Mouse (Mus musculus): ENCODE data around the gene Lrrk1. TPM values are rescaled to one million over a fixed set of nuclear protein-coding genes. Genes with fewer than 3 reads are reported as not detected.
A peak's percentile ranks its signal among the peaks of the same experiment; 100 is the strongest.

Lrrk1 gene
- polyA plus RNA-seq, 1 experiment from 2014 or later = 17.2 TPM

DNA sequence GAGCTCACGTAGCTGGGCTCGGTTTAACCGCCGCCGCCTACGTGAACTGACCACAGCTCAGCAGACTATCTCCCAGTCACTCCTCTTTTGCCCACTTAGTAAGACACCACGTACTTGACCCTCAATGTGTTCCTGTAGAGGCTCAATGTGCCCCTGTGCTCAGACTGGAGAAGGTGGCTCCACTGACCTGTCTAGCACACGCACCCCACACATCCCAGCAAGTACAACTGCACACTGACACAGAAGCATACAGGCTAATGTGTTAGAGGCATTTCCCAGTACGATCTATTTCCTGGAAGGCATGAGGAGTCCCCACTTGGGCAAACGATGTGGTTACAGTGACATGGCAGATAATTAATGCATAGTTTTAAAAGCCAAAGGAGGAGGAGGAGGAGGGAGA lies 11.6 kb downstream of the Lrrk1 start:
- Histone ChIP-seq H3K9ac (no peak overlapping the region), H3K27ac (peak overlapping the region; percentile 61)
- WGBS = 79% methylated on average over 10 of the region's 10 CpGs

DNA sequence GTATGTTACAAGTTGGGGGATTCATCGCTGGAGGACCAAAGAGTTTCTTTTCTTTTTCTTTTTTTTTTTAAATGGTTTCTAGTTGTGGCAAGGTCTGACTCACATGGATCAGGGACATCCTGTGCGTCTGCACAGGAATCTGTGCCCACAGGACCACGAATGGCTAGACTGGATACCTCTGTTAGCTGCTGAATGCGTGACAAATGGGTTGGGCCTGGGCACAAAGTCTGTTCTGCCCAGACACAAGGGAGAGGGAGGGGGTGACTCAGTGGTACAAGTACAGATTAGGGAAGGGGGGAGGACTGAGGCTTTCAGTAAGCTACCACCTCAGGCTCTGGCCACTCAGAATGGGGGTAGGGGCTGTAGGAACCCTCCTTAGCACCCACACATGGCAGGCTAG lies 12.4 kb downstream of the Lrrk1 start:
- no peak overlapping the region for H3K4me2 ChIP-seq
- ATAC-seq (replicated peaks; ENCODE audit: low FRiP score) = no peak
- H3K9ac ChIP-seq = no peak overlapping the region
- H3K27ac ChIP-seq = peak overlapping the region; percentile 61; the same call in 1 of the 2 replicates
- H3K27me3 ChIP-seq = no peaks in the 10 kb centered on the region
- peaks cover 18% of the 10 kb centered on the region for H3K4me1 ChIP-seq
- peaks cover 12% of the 10 kb centered on the region for H3K36me3 ChIP-seq
- WGBS = 74% methylated on average over 4 of the region's 4 CpGs
- H3K9me3 ChIP-seq (replicated peaks) = no peaks in the 10 kb centered on the region
- H3K4me3 ChIP-seq (replicated peaks) = no peak overlapping the region

More for the DNA sequence above, 11.6 kb downstream of the Lrrk1 start:
- no peaks in the 10 kb centered on the region for H3K9me3 ChIP-seq (replicated peaks)
- peaks cover 17% of the 10 kb centered on the region for H3K36me3 ChIP-seq
- H3K4me2 ChIP-seq = 0 out of 2 replicates have a peak overlapping the region, but pooled peaks have one; percentile 12
- H3K4me1 ChIP-seq = peaks cover 12% of the 10 kb centered on the region; the same call in 1 of the 2 replicates
- H3K27me3 ChIP-seq = no peaks in the 10 kb centered on the region
- no peak overlapping the region for H3K4me3 ChIP-seq (replicated peaks)
- ATAC-seq (replicated peaks; ENCODE audit: low FRiP score) = no peak

DNA sequence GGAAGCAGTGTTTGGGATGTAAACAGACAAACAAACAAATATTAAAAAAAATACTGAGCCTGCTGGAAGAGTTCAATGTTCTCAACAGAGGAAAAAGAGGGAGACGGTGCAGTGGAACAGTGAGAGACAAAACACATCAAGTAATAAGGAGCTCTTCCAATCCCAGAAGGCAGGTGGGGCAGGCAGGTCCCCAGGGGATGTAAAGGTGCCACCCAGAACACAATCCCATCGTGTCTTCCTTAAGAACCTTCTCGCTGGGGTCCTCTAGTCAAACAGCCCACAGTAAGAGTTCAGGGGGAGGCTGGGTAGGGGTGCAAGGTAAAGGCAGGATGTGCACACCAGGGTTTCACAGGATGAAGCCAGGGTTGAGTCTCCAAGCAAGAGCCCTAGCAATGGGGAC lies 14.8 kb downstream of the Lrrk1 start:
- H3K36me3 ChIP-seq = no peaks in the 10 kb centered on the region
- WGBS = 91% methylated on average over 3 of the region's 3 CpGs
- peaks cover 31% of the 10 kb centered on the region for H3K4me1 ChIP-seq
- no peak overlapping the region for H3K4me3 ChIP-seq (replicated peaks)
- H3K4me2 ChIP-seq = no peak overlapping the region
- ATAC-seq (replicated peaks; ENCODE audit: low FRiP score) = no peak
- H3K9ac ChIP-seq = no peak overlapping the region
- H3K9me3 ChIP-seq (replicated peaks) = no peaks in the 10 kb centered on the region
- H3K27me3 ChIP-seq = no peaks in the 10 kb centered on the region
- no peak overlapping the region for H3K27ac ChIP-seq

DNA sequence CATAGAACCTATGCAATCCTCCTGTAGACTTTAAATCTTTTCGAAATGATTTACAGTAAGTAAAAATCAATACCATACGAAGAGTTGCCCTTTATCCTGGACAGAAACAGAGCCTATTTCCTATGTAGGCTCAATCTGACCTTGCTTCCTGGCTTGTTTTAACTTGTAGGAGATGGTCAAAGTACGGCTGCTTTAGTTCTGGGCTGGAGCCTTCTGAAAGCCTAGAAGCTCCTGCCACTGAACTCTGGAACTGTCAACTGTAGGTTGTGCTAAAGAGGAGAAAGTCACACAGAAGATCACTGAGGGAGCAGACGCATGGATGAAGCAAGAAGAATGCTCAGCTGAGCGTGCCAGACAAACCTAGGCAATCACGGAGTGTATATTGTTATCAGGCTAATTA lies 17.2 kb downstream of the Lrrk1 start:
- no peak overlapping the region for H3K9ac ChIP-seq
- H3K27ac ChIP-seq = no peak overlapping the region
- no peak overlapping the region for H3K4me2 ChIP-seq
- no peaks in the 10 kb centered on the region for H3K36me3 ChIP-seq
- no peaks in the 10 kb centered on the region for H3K27me3 ChIP-seq
- no peaks in the 10 kb centered on the region for H3K9me3 ChIP-seq (replicated peaks)
- peaks cover 21% of the 10 kb centered on the region for H3K4me1 ChIP-seq
- 76% methylated on average over 6 of the region's 6 CpGs for WGBS
- H3K4me3 ChIP-seq (replicated peaks) = no peak overlapping the region
- no peak for ATAC-seq (replicated peaks; ENCODE audit: low FRiP score)

DNA sequence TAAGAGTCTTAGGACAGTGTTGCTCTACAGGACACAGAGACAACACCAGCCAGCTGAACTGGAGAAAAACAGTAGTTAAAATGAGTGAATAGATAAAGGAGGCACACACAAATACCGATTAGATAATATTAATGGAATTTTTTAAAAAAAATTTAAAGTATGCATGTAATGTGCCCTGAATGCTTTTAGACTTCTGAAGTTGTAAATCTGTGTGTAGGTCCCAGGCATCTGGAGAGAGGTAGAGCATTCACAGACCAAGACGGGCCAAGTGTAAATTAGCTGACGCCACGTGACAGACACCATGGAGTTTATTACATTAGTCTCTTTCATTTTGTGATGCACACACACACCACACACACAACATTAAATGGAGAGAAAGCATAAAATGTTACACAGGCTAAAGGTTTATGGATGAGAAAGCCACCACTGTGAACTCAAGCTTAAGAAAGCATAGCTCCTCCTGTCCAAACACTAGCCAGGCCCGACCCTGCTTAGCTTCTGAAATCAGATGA lies 18.2 kb downstream of the Lrrk1 start:
- no peak overlapping the region for H3K9ac ChIP-seq
- peaks cover 22% of the 10 kb centered on the region for H3K4me1 ChIP-seq
- no peak overlapping the region for H3K4me3 ChIP-seq (replicated peaks)
- ATAC-seq (replicated peaks; ENCODE audit: low FRiP score) = no peak
- H3K4me2 ChIP-seq = no peak overlapping the region
- no peaks in the 10 kb centered on the region for H3K27me3 ChIP-seq
- WGBS = 42% methylated on average over 5 of the region's 5 CpGs
- H3K9me3 ChIP-seq (replicated peaks) = no peaks in the 10 kb centered on the region
- H3K27ac ChIP-seq = peak overlapping the region; percentile 78
- H3K36me3 ChIP-seq = no peaks in the 10 kb centered on the region

DNA sequence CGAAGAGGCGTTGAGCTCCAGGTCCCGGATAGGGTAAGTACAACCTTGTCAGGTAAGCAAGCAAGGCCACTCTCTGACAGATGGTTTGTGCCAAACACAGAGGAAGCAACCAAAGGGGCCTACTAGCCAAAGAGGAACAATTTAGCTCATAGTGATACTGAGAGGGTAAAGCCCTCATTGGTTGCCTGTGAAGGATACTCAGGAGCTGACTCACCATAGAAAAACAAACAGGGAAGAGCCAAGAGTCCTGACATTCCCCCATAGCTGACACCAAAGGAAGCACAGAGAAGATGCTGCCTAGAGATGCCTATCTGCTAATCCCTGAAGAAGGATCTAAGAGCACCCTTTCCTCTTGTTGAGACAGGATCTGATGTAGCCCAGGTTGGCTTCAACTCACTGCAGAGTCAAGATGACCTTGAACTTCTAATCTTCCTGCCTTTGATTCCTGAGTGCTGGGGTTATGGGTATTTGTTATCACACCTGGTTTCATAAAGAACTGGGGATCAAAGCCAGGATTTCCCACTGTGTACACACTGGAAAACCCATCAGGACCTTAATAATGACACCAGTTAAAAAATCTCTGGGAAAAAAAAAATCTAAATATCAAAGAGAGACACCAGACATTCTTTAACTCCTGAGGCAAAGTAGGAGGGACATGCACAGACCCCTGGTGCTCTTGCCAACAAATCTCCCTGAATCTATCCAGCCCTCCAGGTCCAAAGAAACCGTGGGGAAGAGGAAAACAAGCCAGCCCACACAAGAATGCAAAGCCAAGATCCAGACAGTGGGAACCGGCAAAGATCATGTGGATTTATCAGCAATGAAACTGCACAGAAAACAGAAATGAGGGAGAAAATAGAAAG lies 18.8 kb downstream of the Lrrk1 start:
- ATAC-seq (replicated peaks; ENCODE audit: low FRiP score) = no peak
- H3K4me2 ChIP-seq = no peak overlapping the region
- peak overlapping the region; percentile 78 for H3K27ac ChIP-seq
- WGBS = 64% methylated on average over 5 of the region's 5 CpGs
- H3K4me1 ChIP-seq = peaks cover 22% of the 10 kb centered on the region
- H3K27me3 ChIP-seq = no peaks in the 10 kb centered on the region
- no peak overlapping the region for H3K4me3 ChIP-seq (replicated peaks)
- no peak overlapping the region for H3K9ac ChIP-seq
- H3K36me3 ChIP-seq = no peaks in the 10 kb centered on the region
- H3K9me3 ChIP-seq (replicated peaks) = no peaks in the 10 kb centered on the region

DNA sequence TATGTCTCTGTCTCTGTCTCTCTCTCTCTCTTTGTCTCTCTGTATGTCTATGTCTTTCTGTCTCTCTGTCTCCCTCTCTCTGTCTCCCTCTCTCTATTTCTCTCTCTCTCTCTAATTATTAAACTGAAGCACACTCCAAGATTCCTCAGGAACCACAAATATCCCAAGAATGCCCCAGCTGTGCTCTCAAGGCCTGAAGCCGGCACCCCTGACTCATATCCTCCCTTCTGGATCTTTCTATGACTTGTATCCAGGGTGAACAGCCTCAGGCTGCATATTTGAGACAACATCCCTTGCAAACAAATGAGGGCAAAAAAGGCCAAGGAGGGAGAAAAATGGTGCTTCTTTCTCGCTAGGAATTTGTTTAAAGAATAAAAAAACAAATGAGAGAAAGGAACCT lies 22.2 kb downstream of the Lrrk1 start, which contains the start of gene Gm10974:
Gene Gm10974 (plus strand): TSS at position 2 of the 400 bp plus-strand sequence.
- H3K9me3 ChIP-seq (replicated peaks) = peaks cover 6% of the 10 kb centered on the region; the same call in 1 of the 2 replicates
- no peak within 1 kb of the TSS for H3K9ac ChIP-seq
- H3K36me3 ChIP-seq = no peaks in the 10 kb centered on the region
- H3K4me3 ChIP-seq (replicated peaks) = no peak within 1 kb of the TSS
- peaks cover 16% of the 10 kb centered on the region for H3K4me1 ChIP-seq
- H3K27ac ChIP-seq = 0 out of 2 replicates have a peak within 1 kb of the TSS, but pooled peaks have one; percentile 14
- no peak for ATAC-seq (replicated peaks; ENCODE audit: low FRiP score)
- WGBS = 37% methylated on average over 2 of the region's 2 CpGs
- H3K4me2 ChIP-seq = no peak within 1 kb of the TSS
- H3K27me3 ChIP-seq = no peaks in the 10 kb centered on the region

DNA sequence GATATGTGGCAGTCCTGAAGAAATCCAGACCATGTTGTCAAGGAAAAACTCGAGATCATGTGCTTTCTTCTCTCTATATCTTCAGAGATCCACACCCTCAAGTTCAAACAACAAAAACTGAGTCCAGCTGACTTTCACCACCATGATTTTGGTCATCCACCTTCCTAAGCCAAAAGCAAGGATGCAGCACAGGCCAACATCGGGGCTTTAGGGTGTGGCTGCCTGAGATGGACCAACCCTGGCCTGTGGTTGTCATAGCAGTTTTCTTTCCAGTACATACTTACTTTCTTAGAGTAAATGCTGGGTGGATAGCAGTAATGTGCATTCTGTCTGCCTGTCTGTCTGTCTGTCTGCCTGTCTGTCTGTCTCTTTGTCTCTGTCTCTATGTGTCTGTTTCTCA lies 22.7 kb downstream of the Lrrk1 start:
- Histone ChIP-seq H3K36me3 (peaks cover 3% of the 10 kb centered on the region), H3K4me3 (replicated peaks) (no peak overlapping the region), H3K4me1 (peaks cover 16% of the 10 kb centered on the region), H3K9me3 (replicated peaks) (peaks cover 6% of the 10 kb centered on the region; the same call in 1 of the 2 replicates), H3K27ac (0 out of 2 replicates have a peak overlapping the region, but pooled peaks have one; percentile 14), H3K9ac (no peak overlapping the region), H3K4me2 (no peak overlapping the region), H3K27me3 (no peaks in the 10 kb centered on the region)
- ATAC-seq (replicated peaks; ENCODE audit: low FRiP score) = no peak
- whole genome bisulfite sequencing = 75% methylated on average over 2 of the region's 2 CpGs

DNA sequence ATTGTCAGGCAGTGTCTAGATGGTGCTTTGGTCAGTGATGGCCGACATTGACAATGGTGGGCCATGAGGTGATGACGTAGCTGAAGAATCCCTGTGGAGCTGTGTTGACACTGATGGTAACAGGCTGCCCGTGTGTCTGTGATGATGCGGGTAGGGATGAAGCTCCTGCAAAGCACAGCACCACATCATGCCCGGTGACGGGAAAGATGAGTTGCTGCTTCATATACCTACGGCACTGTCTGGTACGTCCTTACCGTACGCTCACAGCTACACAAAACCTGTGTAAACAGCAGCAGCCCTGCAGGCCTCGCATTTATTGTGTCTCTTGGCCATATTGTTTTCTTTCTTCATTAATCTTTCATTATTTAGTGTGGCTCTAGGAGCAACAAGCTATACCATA lies 23.7 kb downstream of the Lrrk1 start:
- 96% methylated on average over 11 of the region's 11 CpGs for WGBS
- Histone ChIP-seq H3K36me3 (peaks cover 12% of the 10 kb centered on the region), H3K27me3 (no peaks in the 10 kb centered on the region), H3K9me3 (replicated peaks) (peaks cover 6% of the 10 kb centered on the region; the same call in 1 of the 2 replicates), H3K4me1 (peaks cover 9% of the 10 kb centered on the region), H3K4me3 (replicated peaks) (no peak overlapping the region), H3K4me2 (no peak overlapping the region), H3K27ac (no peak overlapping the region), H3K9ac (no peak overlapping the region)
- no peak for ATAC-seq (replicated peaks; ENCODE audit: low FRiP score)

DNA sequence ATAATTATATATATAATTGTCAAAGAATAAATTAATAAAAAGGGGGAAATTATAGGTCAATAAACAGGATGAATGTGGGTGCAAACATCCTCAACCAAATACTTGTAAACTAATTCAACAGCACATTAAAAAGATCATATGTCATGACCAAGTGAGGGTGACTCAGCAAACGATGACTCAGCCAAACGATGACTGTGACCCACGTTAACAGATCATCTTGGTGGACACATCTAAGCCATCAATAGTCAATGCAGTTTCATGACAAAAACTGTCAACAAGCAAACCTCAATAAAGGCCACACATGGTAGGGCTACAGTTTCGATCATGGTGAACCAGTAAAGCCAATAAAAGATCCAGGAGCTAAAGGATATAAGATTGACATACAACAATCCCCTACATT lies 29.1 kb downstream of the Lrrk1 start:
- peaks cover 6% of the 10 kb centered on the region; the same call in 1 of the 2 replicates for H3K9me3 ChIP-seq (replicated peaks)
- no peak overlapping the region for H3K4me3 ChIP-seq (replicated peaks)
- 83% methylated on average over 4 of the region's 4 CpGs for WGBS
- peaks cover 13% of the 10 kb centered on the region for H3K36me3 ChIP-seq
- no peak overlapping the region for H3K9ac ChIP-seq
- peaks cover 5% of the 10 kb centered on the region; the same call in 1 of the 2 replicates for H3K4me1 ChIP-seq
- no peak for ATAC-seq (replicated peaks; ENCODE audit: low FRiP score)
- H3K27me3 ChIP-seq = no peaks in the 10 kb centered on the region
- H3K4me2 ChIP-seq = no peak overlapping the region
- H3K27ac ChIP-seq = no peak overlapping the region

DNA sequence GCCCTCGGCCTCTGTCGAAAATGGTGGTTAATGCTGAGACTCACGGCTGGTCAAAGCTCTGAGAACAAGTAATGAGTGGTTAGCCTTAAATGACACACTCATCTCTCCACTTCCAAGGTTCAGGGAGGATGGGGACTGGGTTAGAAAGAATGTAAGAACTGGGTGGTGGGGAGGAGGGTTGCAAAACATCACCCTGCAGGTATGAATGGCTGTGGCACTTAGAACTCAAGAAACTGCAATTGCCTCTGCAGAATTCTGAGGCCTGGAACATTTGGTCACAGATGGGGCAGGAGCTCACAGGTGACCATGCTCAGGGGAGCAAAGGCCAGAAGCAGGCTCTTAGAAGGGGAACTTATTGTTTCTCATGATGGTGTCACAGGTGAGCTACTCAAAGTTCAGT lies 29.7 kb downstream of the Lrrk1 start:
- Histone ChIP-seq H3K9ac (no peak overlapping the region), H3K27ac (no peak overlapping the region), H3K4me3 (replicated peaks) (no peak overlapping the region), H3K9me3 (replicated peaks) (peaks cover 6% of the 10 kb centered on the region; the same call in 1 of the 2 replicates), H3K27me3 (no peaks in the 10 kb centered on the region), H3K4me1 (peaks cover 5% of the 10 kb centered on the region; the same call in 1 of the 2 replicates), H3K4me2 (no peak overlapping the region), H3K36me3 (peaks cover 13% of the 10 kb centered on the region)
- WGBS = 93% methylated on average over 3 of the region's 3 CpGs
- no peak for ATAC-seq (replicated peaks; ENCODE audit: low FRiP score)

DNA sequence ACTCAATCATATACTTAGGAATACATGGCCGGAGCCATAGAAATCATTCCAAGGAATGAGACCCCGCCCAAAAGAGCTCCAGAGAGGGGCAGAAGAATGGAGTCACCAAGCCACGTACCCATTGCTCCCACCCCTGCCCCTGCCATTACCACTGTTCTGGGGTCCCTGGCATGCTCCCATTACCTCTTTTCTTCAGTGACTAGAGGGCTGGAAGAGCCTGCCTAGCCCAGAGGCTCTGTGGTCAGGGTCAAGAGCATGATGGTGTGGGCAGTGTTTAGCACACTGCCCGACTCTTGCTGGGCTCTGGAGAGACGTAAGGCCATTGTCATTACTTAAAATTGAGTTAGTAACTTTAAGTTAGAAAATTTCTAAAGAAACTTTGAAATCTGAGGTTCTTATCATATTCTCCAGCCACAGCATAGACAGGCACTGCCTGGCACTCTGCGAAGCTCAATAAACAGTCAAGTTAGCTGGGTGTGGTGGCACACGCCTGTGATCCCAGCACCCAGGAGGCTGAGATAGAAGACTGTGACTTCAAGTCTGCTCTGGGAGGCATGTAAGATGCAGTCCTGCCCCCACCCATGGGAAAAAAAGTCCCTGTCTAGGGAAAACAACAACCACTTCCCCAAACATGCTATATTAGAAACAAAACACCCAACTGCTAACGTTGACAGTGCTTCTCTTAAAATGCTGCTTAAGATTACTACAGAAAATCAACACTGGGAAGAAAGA lies 32.2 kb downstream of the Lrrk1 start:
- Histone ChIP-seq H3K9me3 (replicated peaks) (no peaks in the 10 kb centered on the region), H3K27ac (no peak overlapping the region), H3K4me3 (replicated peaks) (no peak overlapping the region), H3K4me2 (no peak overlapping the region), H3K36me3 (peaks cover 13% of the 10 kb centered on the region), H3K27me3 (no peaks in the 10 kb centered on the region), H3K4me1 (peaks cover 5% of the 10 kb centered on the region; the same call in 1 of the 2 replicates), H3K9ac (no peak overlapping the region)
- 89% methylated on average over 8 of the region's 8 CpGs for WGBS
- no peak for ATAC-seq (replicated peaks; ENCODE audit: low FRiP score)
